Comparison of ENCODE assay signal across 9 mouse cellular contexts in the genomic region with DNA sequence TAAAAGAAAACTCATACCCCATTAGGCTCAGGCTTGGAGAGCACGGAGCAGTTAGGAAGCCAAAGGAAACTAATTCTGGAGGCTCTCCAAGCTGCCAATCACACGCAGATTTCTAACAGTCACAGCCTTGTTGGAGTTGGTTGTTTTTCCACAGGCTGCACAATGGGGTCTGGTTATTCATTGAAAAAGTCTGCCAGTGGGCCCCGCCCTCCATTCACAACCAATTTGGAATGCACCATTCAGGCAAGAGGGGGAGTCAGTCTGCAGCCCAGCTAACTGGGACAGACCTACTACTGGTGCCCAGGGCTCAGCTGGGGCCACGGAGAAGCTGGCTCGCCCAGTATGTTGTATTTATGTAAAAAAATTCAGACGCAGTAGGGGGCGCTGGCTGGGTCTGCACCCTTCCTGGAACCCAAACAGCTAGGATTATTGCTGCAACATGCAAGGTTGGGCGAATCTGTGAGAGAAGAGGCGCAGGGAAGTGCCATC. TPM values are rescaled to one million over a fixed set of nuclear protein-coding genes. Genes with fewer than 3 reads are reported as not detected.
DNase-seq lines count a peak whose midpoint lies in the region; ATAC-seq and TF ChIP-seq lines count a peak whose summit lies in the region.
"Had no signal": no experiment of that assay in that cellular context is flagged by ENCODE, and none has a peak within 500 bp of the region (broad histone marks: within the 10 kb centered on the region; RNA-seq: fewer than 3 reads in every experiment).

No protein-coding gene starts in this region.

- H3K36me3 ChIP-seq in hindbrain, embryonic 11.5 days (ENCODE audit: control insufficient read depth, insufficient read depth, low read length) = no peaks in the 10 kb centered on the region
- no peaks in the 10 kb centered on the region for H3K36me3 ChIP-seq in liver, postnatal 0 days (replicated peaks; ENCODE audit: insufficient read depth, low read length)

- H3K4me3 ChIP-seq in hindbrain, embryonic 11.5 days (ENCODE audit: low read depth, low read length) = no peak overlapping the region
- no peak overlapping the region for H3K4me3 ChIP-seq in liver, postnatal 0 days (ENCODE audit: low read depth, low read length)
- H3K4me3 ChIP-seq: erythroblast, embryonic 14.5 days had no signal

- ATAC-seq in hindbrain, embryonic 11.5 days (ENCODE audit: low FRiP score) = peak; percentile 95
- peak; percentile 96 for ATAC-seq in liver, postnatal 0 days

- H3K9me3 ChIP-seq in hindbrain, embryonic 11.5 days (ENCODE audit: control insufficient read depth, low read length) = no peaks in the 10 kb centered on the region
- H3K9me3 ChIP-seq in liver, postnatal 0 days (ENCODE audit: low read length) = no peaks in the 10 kb centered on the region

- H3K27me3 ChIP-seq in hindbrain, embryonic 11.5 days (ENCODE audit: control insufficient read depth, insufficient read depth, low read length) = 0 out of 2 replicates have a peak, but pooled peaks cover 3% of the 10 kb centered on the region
- H3K27me3 ChIP-seq in liver, postnatal 0 days (ENCODE audit: insufficient read depth, low read length) = no peaks in the 10 kb centered on the region

- H3K4me2 ChIP-seq in hindbrain, embryonic 11.5 days (replicated peaks; ENCODE audit: low read depth, low read length) = peak overlapping the region; percentile 18; the same call in 1 of the 2 replicates
- peak overlapping the region; percentile 58 for H3K4me2 ChIP-seq in liver, postnatal 0 days (ENCODE audit: low read depth, low read length)

- H3K27ac ChIP-seq in hindbrain, embryonic 11.5 days (ENCODE audit: low read depth, low read length) = no peak overlapping the region
- no peak overlapping the region for H3K27ac ChIP-seq in liver, postnatal 0 days (ENCODE audit: low read depth)

- H3K9ac ChIP-seq in hindbrain, embryonic 11.5 days (ENCODE audit: low read depth, low read length) = no peak overlapping the region
- H3K9ac ChIP-seq in liver, postnatal 0 days (replicated peaks) = no peak overlapping the region

- peaks cover 5% of the 10 kb centered on the region; the same call in 1 of the 2 replicates for H3K4me1 ChIP-seq in hindbrain, embryonic 11.5 days (replicated peaks; ENCODE audit: control insufficient read depth, insufficient read depth, low read length)
- H3K4me1 ChIP-seq in liver, postnatal 0 days (ENCODE audit: insufficient read depth) = peaks cover 15% of the 10 kb centered on the region

- WGBS in hindbrain, embryonic 11.5 days = 4% methylated on average over 9 of the region's 9 CpGs
- 11% methylated on average over 9 of the region's 9 CpGs for WGBS in liver, postnatal 0 days (ENCODE audit: insufficient replicate concordance)

- peak; percentile 98 for DNase-seq in R1 (ENCODE audit: low read depth, low spot score)
- DNase-seq in cerebellum, postnatal 25 days = peak; percentile 68 to 82
- peak; percentile 74 to 84 for DNase-seq in frontal cortex, postnatal 14 days (ENCODE audit: low spot score in 2 of 2)
- peak; percentile 90 for DNase-seq in hindbrain, embryonic 11.5 days (ENCODE audit: low spot score)
- DNase-seq in layer of hippocampus, adult 9-10 months (ENCODE audit: low spot score) = peak; percentile 88
- DNase-seq in liver, postnatal 0 days = peak; percentile 75
- DNase-seq in ovary, postnatal 14 days (ENCODE audit: low spot score) = peak; percentile 43
- DNase-seq in urinary bladder, postnatal 36 days (ENCODE audit: low spot score in 2 of 2) = peak; percentile 51 to 64

- TF ChIP-seq CTCF in liver, postnatal 0 days (IDR thresholded peaks at IDR 0.05; ENCODE audit: low read depth) = peak; percentile 35

- no peak for TF ChIP-seq EP300 in liver, postnatal 0 days (IDR thresholded peaks at IDR 0.05; ENCODE audit: low read depth)

RNA-seq across cellular contexts. Expression of gene Etv5, which starts 10.6 kb away (rescaled TPM):
- polyA plus RNA-seq in hindbrain, embryonic 11.5 days (2014; fragmentation: Nextera tagmentation; extraction: Ambion mirVana) = 12.8 and 17.5 TPM in 2 replicates
- polyA plus RNA-seq in liver, postnatal 0 days (2015; fragmentation: Nextera tagmentation; extraction: Ambion mirVana) = 2.6 and 2.7 TPM in 2 replicates

Comparison
In these comparisons a context has a peak if more than half of its experiments do, and no peak if none do; other contexts are left out.
1. DNase-seq: peak in every context shown above with its lines; median percentile 98 in R1; 90 in hindbrain, embryonic 11.5 days; 88 in layer of hippocampus, adult 9-10 months; 79 in frontal cortex, postnatal 14 days; 75 in cerebellum, postnatal 25 days; 75 in liver, postnatal 0 days; 58 in urinary bladder, postnatal 36 days; 43 in ovary, postnatal 14 days.